Mouse (Mus musculus) MEL-GATA-1-ER (cell line): ENCODE data around the gene Plagl2.

Experiments used
- DNase-seq: peaks from one replicate; pipeline ENCODE4 v3.0.0-alpha.2; 2012; ENCODE audit warnings: low read depth; ENCODE audit errors: extremely low read depth

The Plagl2 gene

DNA sequence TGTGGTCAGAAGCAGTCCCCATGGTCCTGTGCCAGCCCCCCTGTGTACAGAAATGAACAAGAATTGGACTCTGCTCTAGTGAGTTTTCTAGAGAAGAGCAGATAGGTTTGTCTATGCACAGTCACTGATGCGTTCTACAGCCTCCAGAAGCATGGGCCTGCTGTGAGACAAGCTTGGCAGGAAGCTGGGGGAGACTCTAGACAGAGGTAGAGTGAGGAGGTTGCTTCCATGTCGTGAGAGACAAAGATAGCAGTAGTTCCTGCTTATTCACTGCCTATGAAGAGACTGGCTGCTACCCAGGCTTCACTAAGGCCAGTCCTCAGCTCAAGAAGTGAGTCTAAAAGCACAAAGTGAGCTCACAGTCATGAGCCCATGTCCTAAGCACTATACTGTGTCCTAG, 50.0 kb downstream of the Plagl2 start:
- peak; percentile 88 for DNase-seq

DNA sequence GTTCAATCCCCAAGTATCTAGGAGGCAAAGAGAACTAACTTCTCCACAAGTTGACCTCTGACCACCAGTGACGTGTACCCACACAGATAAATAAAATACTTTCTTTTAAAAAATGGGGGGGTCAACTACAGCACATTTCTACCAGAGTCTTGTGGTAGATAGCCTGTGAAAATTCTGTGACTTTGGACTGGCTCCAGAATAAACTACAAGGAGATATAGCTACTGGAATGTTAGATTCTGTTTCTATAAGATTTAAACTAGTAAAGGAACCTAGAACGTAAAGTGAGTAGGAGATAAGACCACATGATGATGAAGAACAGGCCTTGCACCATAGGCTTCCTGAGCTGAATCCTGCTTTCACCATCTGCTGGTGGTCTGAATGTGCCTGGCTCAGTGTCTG, 53.4 kb downstream of the Plagl2 start:
- DNase-seq: peak; percentile 24

DNA sequence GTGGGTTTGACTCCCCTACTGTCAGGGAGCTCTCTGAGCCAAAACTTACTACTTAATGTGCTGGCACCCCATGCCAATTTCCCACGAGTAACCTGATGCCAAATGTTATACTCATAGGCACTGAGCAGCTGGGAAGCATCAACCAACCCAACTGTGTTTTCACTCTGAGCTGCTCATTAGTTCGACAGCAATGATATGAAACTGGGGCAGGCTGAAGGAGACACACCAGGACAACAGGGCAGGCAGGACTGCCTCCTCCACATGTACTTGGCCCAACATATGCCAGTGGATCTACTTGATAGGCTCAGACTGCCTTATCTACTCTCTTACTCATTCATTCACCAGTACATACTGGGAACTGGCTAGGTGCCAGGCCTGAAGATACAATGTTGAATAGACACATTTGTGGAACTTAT, 55.0 kb downstream of the Plagl2 start:
- peak; percentile 77 for DNase-seq

DNA sequence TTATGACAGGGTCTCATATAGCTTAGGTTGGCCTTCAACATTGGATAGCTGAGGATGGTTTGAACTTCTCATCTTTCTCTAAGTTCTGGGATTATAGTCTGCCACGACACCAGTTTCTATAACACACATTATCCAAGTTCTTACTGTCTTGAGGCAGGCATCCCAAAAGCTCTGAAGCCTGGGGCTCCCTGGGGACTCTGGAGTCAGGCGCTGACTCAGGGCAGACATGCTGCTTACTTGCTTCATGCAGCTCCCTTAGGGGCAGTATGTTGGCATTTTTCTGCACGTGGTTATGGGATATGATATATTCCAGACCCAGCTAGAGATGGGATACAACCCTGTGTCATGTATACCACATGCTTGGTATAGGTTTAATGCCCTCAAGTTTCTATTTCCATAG, 61.3 kb downstream of the Plagl2 start:
- no peak for DNase-seq

DNA sequence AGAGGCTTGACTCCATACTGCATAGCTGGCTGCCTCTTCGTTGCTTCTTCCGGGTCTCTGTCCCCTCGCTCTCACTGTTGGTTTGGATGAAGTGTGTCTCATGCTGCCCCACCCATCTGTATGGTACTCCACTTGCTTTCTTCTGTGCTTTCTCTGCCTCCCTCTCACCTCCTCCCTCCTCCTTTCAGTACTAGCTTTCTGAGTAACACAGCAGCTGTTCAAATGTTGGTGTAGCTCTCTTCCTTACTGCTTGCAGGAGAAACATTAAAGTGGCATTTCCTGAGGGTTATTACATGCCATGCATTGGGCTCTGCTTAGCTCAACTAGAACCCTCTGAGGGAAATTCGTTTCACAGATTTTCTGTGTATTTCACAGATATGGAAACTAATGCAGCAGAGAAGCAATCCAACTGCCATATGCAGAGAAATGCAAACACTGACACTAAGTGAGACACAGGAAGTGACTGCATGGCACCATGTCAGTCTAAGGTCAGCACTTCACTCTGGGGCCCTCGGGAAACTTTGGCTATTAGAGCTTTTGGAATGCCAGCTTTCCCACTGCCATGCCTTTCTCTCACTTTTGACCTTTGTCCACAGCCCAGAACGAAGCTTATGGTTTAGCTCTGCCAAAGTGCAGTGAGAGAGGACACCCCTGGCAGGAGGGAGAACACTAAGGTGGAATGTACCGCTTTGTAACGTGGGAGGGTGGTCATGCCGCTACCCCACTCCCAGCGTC, 61.9 kb downstream of the Plagl2 start:
- DNase-seq: no peak
